Mouse (Mus musculus): Measurements from ENCODE around the gene Mia3.
"Not testable (repeated sequence)": the region's sequence is repeated elsewhere in the genome, so short reads cannot be mapped to it uniquely, and the experiment has no call there.

GRCm38 (mm10) chr1:183322496-183322895, 46.9 kb downstream of the Mia3 start:
- not testable (repeated sequence) for TF ChIP-seq CTCF, POLR2A (IDR thresholded peaks at IDR 0.05; ENCODE audit: extremely low read depth, insufficient read depth, low read length)
